Mouse (Mus musculus): ENCODE results near the gene Mrgprb8.
"Not testable (repeated sequence)": the region's sequence is repeated elsewhere in the genome, so short reads cannot be mapped to it uniquely, and the experiment has no call there.

Mrgprb8 gene

DNA sequence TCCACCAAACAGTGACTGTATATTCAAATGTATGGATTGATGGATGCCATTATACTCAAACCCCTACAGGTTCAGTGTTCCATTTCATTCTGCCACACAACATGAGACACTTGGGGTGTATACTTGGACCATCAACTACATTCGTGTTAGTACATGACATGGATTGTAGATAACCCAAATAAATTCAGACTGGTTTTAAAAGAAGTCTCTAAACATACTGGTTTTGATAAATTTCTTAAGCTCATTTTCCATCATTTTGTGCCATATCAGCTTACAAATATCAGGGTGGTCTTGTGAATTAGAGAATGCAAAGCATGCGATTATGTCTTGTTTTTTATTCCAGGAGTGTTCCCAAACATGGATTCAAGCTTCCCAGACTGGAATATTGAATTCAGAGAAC, at the start of gene Mrgprb8:
TSS of gene Mrgprb8 (plus strand) at position 301 of the 400 bp plus-strand sequence.
- DNase-seq (ENCODE audit: extremely low read depth, low read depth): no peak

GRCm38 (mm10) chr7:48435936-48436335, 47.6 kb downstream of the Mrgprb8 start:
- not testable (repeated sequence) for DNase-seq (ENCODE audit: extremely low read depth, low read depth)

- DNase-seq (ENCODE audit: extremely low read depth, low read depth): no peak
Observed at GRCm38 (mm10) chr7:48436581-48436980, 48.3 kb downstream of the Mrgprb8 start.

Measured in MEL-GATA-1-ER (cell line).